Mouse (Mus musculus): ENCODE results near the gene Cd9.

- no peak for TF ChIP-seq CTCF (IDR thresholded peaks at IDR 0.05)
- no peak for TF ChIP-seq POLR2A (IDR thresholded peaks at IDR 0.05; ENCODE audit: insufficient read depth, low read depth, low read length)
- TF ChIP-seq EP300 (IDR thresholded peaks at IDR 0.05; ENCODE audit: insufficient read depth, low read depth, low read length) = no peak
These were observed 46.2 kb upstream of the Cd9 start for GRCm38 (mm10) chr6:125540826-125541225.
